Mouse (Mus musculus): ENCODE measurements around the gene Mlip. TPM values are rescaled to one million over a fixed set of nuclear protein-coding genes. Genes with fewer than 3 reads are reported as not detected.

Mlip gene
- total RNA-seq (2018; cell fraction: chromatin; rRNA removed): not detected
- total RNA-seq (2018; cell fraction: cytosol; rRNA removed): not detected
- total RNA-seq (2018; cell fraction: nucleus; rRNA removed): not detected
- polyA plus RNA-seq (2018): not detected in 3 replicates

GRCm38 (mm10) chr9:77352432-77353175, at the start of gene Mlip:
Mlip (minus strand) TSS chr9:77352969.
- Histone ChIP-seq H3K79me2 (ENCODE audit: inconsistent target) (no peaks in the 10 kb centered on the region), H3K4me3 (ENCODE audit: inconsistent target) (no peak within 1 kb of the TSS), H3K27ac (no peak within 1 kb of the TSS), H3K36me3 (ENCODE audit: inconsistent target) (no peaks in the 10 kb centered on the region)
- 86% methylated on average over 14 of the region's 14 CpGs for WGBS (ENCODE audit: missing documents)

- H3K27ac ChIP-seq: no peak overlapping the region
- 75% methylated on average over 4 of the region's 5 CpGs for WGBS (ENCODE audit: missing documents)
- no peak overlapping the region for H3K4me3 ChIP-seq (ENCODE audit: inconsistent target)
- no peaks in the 10 kb centered on the region for H3K79me2 ChIP-seq (ENCODE audit: inconsistent target)
- no peaks in the 10 kb centered on the region for H3K36me3 ChIP-seq (ENCODE audit: inconsistent target)
Measured at GRCm38 (mm10) chr9:77399801-77400200, 47.0 kb upstream of the Mlip start.

GRCm38 (mm10) chr9:77398856-77399631, 46.3 kb upstream of the Mlip start:
- 54% methylated on average over 13 of the region's 13 CpGs for WGBS (ENCODE audit: missing documents)
- H3K27ac ChIP-seq: no peak overlapping the region
- H3K36me3 ChIP-seq (ENCODE audit: inconsistent target): no peaks in the 10 kb centered on the region
- no peak overlapping the region for H3K4me3 ChIP-seq (ENCODE audit: inconsistent target)
- H3K79me2 ChIP-seq (ENCODE audit: inconsistent target): no peaks in the 10 kb centered on the region

- no peaks in the 10 kb centered on the region for H3K36me3 ChIP-seq (ENCODE audit: inconsistent target)
- 98% methylated on average over 4 of the region's 4 CpGs for WGBS (ENCODE audit: missing documents)
Measured at GRCm38 (mm10) chr9:77397027-77397426, 44.3 kb upstream of the Mlip start.

GRCm38 (mm10) chr9:77391248-77391647, 38.5 kb upstream of the Mlip start:
- Histone ChIP-seq H3K36me3 (ENCODE audit: inconsistent target) (no peaks in the 10 kb centered on the region), H3K79me2 (ENCODE audit: inconsistent target) (no peaks in the 10 kb centered on the region), H3K4me3 (ENCODE audit: inconsistent target) (no peak overlapping the region), H3K27ac (no peak overlapping the region)
- 73% methylated on average over 10 of the region's 10 CpGs for WGBS (ENCODE audit: missing documents)

More at GRCm38 (mm10) chr9:77397027-77397426, 44.3 kb upstream of the Mlip start:
- H3K27ac ChIP-seq: no peak overlapping the region
- H3K79me2 ChIP-seq (ENCODE audit: inconsistent target): no peaks in the 10 kb centered on the region
- H3K4me3 ChIP-seq (ENCODE audit: inconsistent target): no peak overlapping the region

GRCm38 (mm10) chr9:77388956-77389355, 36.2 kb upstream of the Mlip start:
- Histone ChIP-seq H3K4me3 (ENCODE audit: inconsistent target) (no peak overlapping the region), H3K36me3 (ENCODE audit: inconsistent target) (no peaks in the 10 kb centered on the region), H3K27ac (no peak overlapping the region), H3K79me2 (ENCODE audit: inconsistent target) (no peaks in the 10 kb centered on the region)
- whole genome bisulfite sequencing (ENCODE audit: missing documents): 65% methylated on average over 8 of the region's 8 CpGs

- Histone ChIP-seq H3K36me3 (ENCODE audit: inconsistent target) (no peaks in the 10 kb centered on the region), H3K79me2 (ENCODE audit: inconsistent target) (no peaks in the 10 kb centered on the region), H3K4me3 (ENCODE audit: inconsistent target) (no peak overlapping the region), H3K27ac (no peak overlapping the region)
- 56% methylated on average over 1 of the region's 1 CpGs for WGBS (ENCODE audit: missing documents)
Measured at GRCm38 (mm10) chr9:77386751-77387150, 34.0 kb upstream of the Mlip start.

- no peak overlapping the region for H3K27ac ChIP-seq
- no peak overlapping the region for H3K4me3 ChIP-seq (ENCODE audit: inconsistent target)
- WGBS (ENCODE audit: missing documents): 93% methylated on average over 12 of the region's 12 CpGs
- H3K36me3 ChIP-seq (ENCODE audit: inconsistent target): no peaks in the 10 kb centered on the region
- no peaks in the 10 kb centered on the region for H3K79me2 ChIP-seq (ENCODE audit: inconsistent target)
Measured at GRCm38 (mm10) chr9:77385611-77386010, 32.8 kb upstream of the Mlip start.

GRCm38 (mm10) chr9:77384651-77385050, 31.9 kb upstream of the Mlip start:
- no peak overlapping the region for H3K27ac ChIP-seq
- 87% methylated on average over 9 of the region's 9 CpGs for WGBS (ENCODE audit: missing documents)
- no peak overlapping the region for H3K4me3 ChIP-seq (ENCODE audit: inconsistent target)
- H3K79me2 ChIP-seq (ENCODE audit: inconsistent target): no peaks in the 10 kb centered on the region
- H3K36me3 ChIP-seq (ENCODE audit: inconsistent target): no peaks in the 10 kb centered on the region

GRCm38 (mm10) chr9:77383951-77384350, 31.2 kb upstream of the Mlip start:
- Histone ChIP-seq H3K36me3 (ENCODE audit: inconsistent target) (no peaks in the 10 kb centered on the region), H3K4me3 (ENCODE audit: inconsistent target) (no peak overlapping the region), H3K79me2 (ENCODE audit: inconsistent target) (no peaks in the 10 kb centered on the region), H3K27ac (no peak overlapping the region)
- WGBS (ENCODE audit: missing documents): 90% methylated on average over 4 of the region's 4 CpGs

GRCm38 (mm10) chr9:77382514-77382913, 29.7 kb upstream of the Mlip start:
- H3K27ac ChIP-seq: no peak overlapping the region
- 77% methylated on average over 3 of the region's 3 CpGs for WGBS (ENCODE audit: missing documents)
- H3K4me3 ChIP-seq (ENCODE audit: inconsistent target): no peak overlapping the region

GRCm38 (mm10) chr9:77381565-77381964, 28.8 kb upstream of the Mlip start:
- Histone ChIP-seq H3K36me3 (ENCODE audit: inconsistent target) (no peaks in the 10 kb centered on the region), H3K79me2 (ENCODE audit: inconsistent target) (no peaks in the 10 kb centered on the region), H3K4me3 (ENCODE audit: inconsistent target) (no peak overlapping the region), H3K27ac (no peak overlapping the region)
- 30% methylated on average over 5 of the region's 5 CpGs for WGBS (ENCODE audit: missing documents)

More at GRCm38 (mm10) chr9:77382514-77382913, 29.7 kb upstream of the Mlip start:
- H3K36me3 ChIP-seq (ENCODE audit: inconsistent target): no peaks in the 10 kb centered on the region
- no peaks in the 10 kb centered on the region for H3K79me2 ChIP-seq (ENCODE audit: inconsistent target)

GRCm38 (mm10) chr9:77379625-77380024, 26.9 kb upstream of the Mlip start:
- Histone ChIP-seq H3K4me3 (ENCODE audit: inconsistent target) (no peak overlapping the region), H3K27ac (no peak overlapping the region), H3K79me2 (ENCODE audit: inconsistent target) (no peaks in the 10 kb centered on the region), H3K36me3 (ENCODE audit: inconsistent target) (no peaks in the 10 kb centered on the region)
- 42% methylated on average over 4 of the region's 5 CpGs for WGBS (ENCODE audit: missing documents)

- no peaks in the 10 kb centered on the region for H3K36me3 ChIP-seq (ENCODE audit: inconsistent target)
- H3K79me2 ChIP-seq (ENCODE audit: inconsistent target): no peaks in the 10 kb centered on the region
- WGBS (ENCODE audit: missing documents): 91% methylated on average over 5 of the region's 10 CpGs
- H3K4me3 ChIP-seq (ENCODE audit: inconsistent target): no peak overlapping the region
- H3K27ac ChIP-seq: no peak overlapping the region
Measured at GRCm38 (mm10) chr9:77377696-77378095, 24.9 kb upstream of the Mlip start.

GRCm38 (mm10) chr9:77377082-77377481, 24.3 kb upstream of the Mlip start:
- 59% methylated on average over 10 of the region's 10 CpGs for WGBS (ENCODE audit: missing documents)
- no peaks in the 10 kb centered on the region for H3K79me2 ChIP-seq (ENCODE audit: inconsistent target)

More at GRCm38 (mm10) chr9:77377082-77377481, 24.3 kb upstream of the Mlip start:
- no peak overlapping the region for H3K27ac ChIP-seq
- no peak overlapping the region for H3K4me3 ChIP-seq (ENCODE audit: inconsistent target)
- no peaks in the 10 kb centered on the region for H3K36me3 ChIP-seq (ENCODE audit: inconsistent target)
